11 mouse cellular contexts compared by ENCODE assay signal in genomic region chr9:45274218-45274617, GRCm38 (mm10). TPM values are rescaled to one million over a fixed set of nuclear protein-coding genes. Genes with fewer than 3 reads are reported as not detected.
DNase-seq lines count a peak whose midpoint lies in the region; ATAC-seq and TF ChIP-seq lines count a peak whose summit lies in the region.
"Had no signal": no experiment of that assay in that cellular context is flagged by ENCODE, and none has a peak within 500 bp of the region (broad histone marks: within the 10 kb centered on the region; RNA-seq: fewer than 3 reads in every experiment).

No protein-coding gene starts in this region.

- no peak for TF ChIP-seq CTCF in MEL (IDR thresholded peaks at IDR 0.05 in 2 of 3, conservative IDR thresholded peaks at IDR 0.05 in 1 of 3; ENCODE audit: control insufficient read depth in 1 of 3, insufficient read depth in 1 of 3, low read depth in 2 of 3, low read length in 3 of 3, poor library complexity in 1 of 3, severe bottlenecking in 1 of 3)
- TF ChIP-seq CTCF in cortical plate, adult 2 months (IDR thresholded peaks at IDR 0.05; ENCODE audit: extremely low read depth, insufficient read depth, low read length): no peak

- no peak overlapping the region for H3K4me2 ChIP-seq in liver, embryonic 16.5 days (ENCODE audit: low read depth, low read length)
- H3K4me2 ChIP-seq: limb, embryonic 13.5 days had no signal

- peak; percentile 99 for TF ChIP-seq EP300 in MEL (IDR thresholded peaks at IDR 0.05; ENCODE audit: low read depth in 1 of 2, low read length in 2 of 2)

- no peak overlapping the region for H3K9ac ChIP-seq in MEL (ENCODE audit: control insufficient read depth, low read depth, low read length, poor library complexity, severe bottlenecking)
- no peak overlapping the region for H3K9ac ChIP-seq in liver, embryonic 16.5 days (ENCODE audit: low read depth, low read length)
- H3K9ac ChIP-seq: limb, embryonic 13.5 days had no signal

- no peaks in the 10 kb centered on the region for H3K79me2 ChIP-seq in MEL (ENCODE audit: control insufficient read depth, insufficient read depth, low read length, poor library complexity)

- H3K4me1 ChIP-seq in MEL (ENCODE audit: control insufficient read depth in 1 of 2, insufficient read depth in 2 of 2, low read length in 2 of 2): peaks cover 11 to 20% of the 10 kb centered on the region in 2 experiments; a peak in 3 of 4 replicates
- H3K4me1 ChIP-seq in cortical plate, adult 2 months (ENCODE audit: control insufficient read depth, insufficient read depth, low read length): no peaks in the 10 kb centered on the region
- H3K4me1 ChIP-seq in liver, embryonic 16.5 days (ENCODE audit: control insufficient read depth, low read depth, low read length): no peaks in the 10 kb centered on the region; the same call in 1 of the 2 replicates
- H3K4me1 ChIP-seq in embryonic facial prominence, embryonic 10.5 days: peaks cover 2% of the 10 kb centered on the region
- H3K4me1 ChIP-seq: limb, embryonic 13.5 days had no signal

- ATAC-seq in liver, embryonic 16.5 days (ENCODE audit: low read depth): peak; percentile 86
- ATAC-seq in erythroblast, adult 5-6 weeks (replicated peaks; ENCODE audit: low FRiP score, poor library complexity, severe bottlenecking): no peak

- H3K4me3 ChIP-seq in MEL (ENCODE audit: control insufficient read depth in 1 of 2, insufficient read depth in 1 of 2, low read depth in 2 of 2, low read length in 2 of 2): no peak overlapping the region
- no peak overlapping the region for H3K4me3 ChIP-seq in cortical plate, adult 2 months (ENCODE audit: insufficient read depth, low read length)
- no peak overlapping the region for H3K4me3 ChIP-seq in liver, embryonic 16.5 days (ENCODE audit: low read depth, low read length)
- no peak overlapping the region for H3K4me3 ChIP-seq in embryonic facial prominence, embryonic 10.5 days
- H3K4me3 ChIP-seq: limb, embryonic 13.5 days had no signal

- no peak for TF ChIP-seq RAD21 in MEL (IDR thresholded peaks at IDR 0.05; ENCODE audit: low read depth, low read length)

- H3K36me3 ChIP-seq in MEL (ENCODE audit: control insufficient read depth in 1 of 2, insufficient read depth in 2 of 2, low read length in 2 of 2): peaks cover 0 to 15% of the 10 kb centered on the region in 2 experiments; a peak in 2 of 4 replicates
- no peaks in the 10 kb centered on the region for H3K36me3 ChIP-seq in liver, embryonic 16.5 days (ENCODE audit: control insufficient read depth, insufficient read depth)
- no peaks in the 10 kb centered on the region for H3K36me3 ChIP-seq in embryonic facial prominence, embryonic 10.5 days (replicated peaks)
- H3K36me3 ChIP-seq: limb, embryonic 13.5 days had no signal

- TF ChIP-seq POLR2A in MEL (IDR thresholded peaks at IDR 0.05; ENCODE audit: control insufficient read depth in 1 of 2, insufficient read depth in 1 of 2, low read depth in 1 of 2, low read length in 2 of 2, poor library complexity in 1 of 2): no peak
- no peak for TF ChIP-seq POLR2A in cortical plate, adult 2 months (IDR thresholded peaks at IDR 0.05; ENCODE audit: extremely low read depth, insufficient read depth, low read length)

- H3K9me3 ChIP-seq in MEL (replicated peaks; ENCODE audit: insufficient read depth, low read length): no peaks in the 10 kb centered on the region
- H3K9me3 ChIP-seq in liver, embryonic 16.5 days (replicated peaks; ENCODE audit: control insufficient read depth, low read length): no peaks in the 10 kb centered on the region
- no peaks in the 10 kb centered on the region for H3K9me3 ChIP-seq in embryonic facial prominence, embryonic 10.5 days
- H3K9me3 ChIP-seq: limb, embryonic 13.5 days had no signal

- WGBS in liver, embryonic 16.5 days (ENCODE audit: insufficient replicate concordance): 10% methylated on average over 4 of the region's 4 CpGs
- 88% methylated on average over 4 of the region's 4 CpGs for WGBS in embryonic facial prominence, embryonic 10.5 days

- peak; percentile 44 to 45 for DNase-seq in B cell, adult 2 months
- peak; percentile 97 for DNase-seq in MEL (ENCODE audit: low read depth, low spot score)
- no peak for DNase-seq in yolk sac, embryonic 10.5 days (ENCODE audit: low spot score)
- no peak for DNase-seq in embryonic facial prominence, embryonic 10.5 days (ENCODE audit: low spot score)
- DNase-seq in urinary bladder, postnatal 4 days (ENCODE audit: low spot score in 2 of 2): no peak
- DNase-seq: kidney, postnatal 10 days; lung, postnatal 4 days had no signal

- no peak overlapping the region for H3K27ac ChIP-seq in MEL (ENCODE audit: control insufficient read depth, low read depth, low read length)
- H3K27ac ChIP-seq in cortical plate, adult 2 months (ENCODE audit: insufficient read depth, low read length): peak overlapping the region; percentile 17; the same call in 1 of the 2 replicates
- H3K27ac ChIP-seq in liver, embryonic 16.5 days (ENCODE audit: low read length): peak overlapping the region; percentile 51
- H3K27ac ChIP-seq in embryonic facial prominence, embryonic 10.5 days (replicated peaks): no peak overlapping the region
- H3K27ac ChIP-seq: limb, embryonic 13.5 days had no signal

- peaks cover 2 to 6% of the 10 kb centered on the region in 2 experiments for H3K27me3 ChIP-seq in MEL (ENCODE audit: control insufficient read depth in 1 of 2, insufficient read depth in 2 of 2, low read length in 2 of 2)
- peaks cover 8% of the 10 kb centered on the region; the same call in 1 of the 2 replicates for H3K27me3 ChIP-seq in liver, embryonic 16.5 days (ENCODE audit: control insufficient read depth, insufficient read depth, low read depth, low read length)
- peaks cover 36% of the 10 kb centered on the region for H3K27me3 ChIP-seq in embryonic facial prominence, embryonic 10.5 days (replicated peaks; ENCODE audit: low read depth, poor library complexity, severe bottlenecking)

TF ChIP-seq in MEL, 35 proteins besides CTCF, POLR2A, EP300 and RAD21 (continues in another document):
- TF ChIP-seq SMC3 (IDR thresholded peaks at IDR 0.05; ENCODE audit: low read depth, low read length) (no peak), ZNF384 (IDR thresholded peaks at IDR 0.05; ENCODE audit: low read depth, low read length) (peak; percentile 81), RCOR1 (IDR thresholded peaks at IDR 0.05; ENCODE audit: low read depth, low read length) (peak; percentile 100), BHLHE40 (IDR thresholded peaks at IDR 0.05; ENCODE audit: borderline replicate concordance, low read depth, low read length) (peak; percentile 84), MAFK (IDR thresholded peaks at IDR 0.05; ENCODE audit: borderline replicate concordance, low read depth, low read length) (peak; percentile 98), USF2 (IDR thresholded peaks at IDR 0.05; ENCODE audit: borderline replicate concordance in 1 of 2, insufficient read depth in 1 of 2, low read depth in 1 of 2, low read length in 2 of 2) (no peak), ZMIZ1 (IDR thresholded peaks at IDR 0.05; ENCODE audit: low read depth, low read length) (no peak; the same call in 1 of the 2 replicates), E2F4 (IDR thresholded peaks at IDR 0.05; ENCODE audit: borderline replicate concordance, low read depth, low read length) (no peak), CHD1 (IDR thresholded peaks at IDR 0.05; ENCODE audit: low read depth, low read length) (no peak), MYC (IDR thresholded peaks at IDR 0.05; ENCODE audit: low read depth, low read length) (peak; percentile 88), POLR2AphosphoS5 (IDR thresholded peaks at IDR 0.05; ENCODE audit: borderline replicate concordance, low read depth, low read length) (no peak), ETS1 (IDR thresholded peaks at IDR 0.05; ENCODE audit: low read depth, low read length) (peak; percentile 96), NELFE (IDR thresholded peaks at IDR 0.05; ENCODE audit: low read depth, low read length) (peak; percentile 34; the same call in 1 of the 2 replicates), TBP (IDR thresholded peaks at IDR 0.05; ENCODE audit: low read depth, low read length) (no peak; the same call in 1 of the 2 replicates), POLR2AphosphoS2 (IDR thresholded peaks at IDR 0.05; ENCODE audit: low read length) (no peak), TAL1 (IDR thresholded peaks at IDR 0.05; ENCODE audit: low read length) (peak; percentile 99), MXI1 (IDR thresholded peaks at IDR 0.05; ENCODE audit: low read depth, low read length) (no peak; the same call in 1 of the 2 replicates), ELF1 (IDR thresholded peaks at IDR 0.05; ENCODE audit: low read depth, low read length) (peak; percentile 54; the same call in 1 of the 2 replicates), MEF2A (IDR thresholded peaks at IDR 0.05; ENCODE audit: extremely low read depth, insufficient replicate concordance, low read depth, low read length, poor library complexity, severe bottlenecking) (no peak), MAZ (IDR thresholded peaks at IDR 0.05; ENCODE audit: low read depth, low read length) (peak; percentile 82), HCFC1 (IDR thresholded peaks at IDR 0.05; ENCODE audit: low read depth, low read length) (peak; percentile 53; the same call in 1 of the 2 replicates), UBTF (IDR thresholded peaks at IDR 0.05; ENCODE audit: borderline replicate concordance, insufficient read depth, low read depth, low read length) (0 out of 2 replicates have a peak, but pooled peaks have one; percentile 68)

RNA-seq across cellular contexts. Expression of gene Il10ra, which starts 5.3 kb away (rescaled TPM):
- total RNA-seq in MEL (2012; rRNA removed): not detected in 2 replicates
- polyA plus RNA-seq in MEL (2012; ENCODE audit: insufficient read depth in 1 of 2, insufficient read length in 2 of 2, low read depth in 1 of 2, low replicate concordance in 2 of 2, missing spikeins in 1 of 2): not detected
- polyA plus RNA-seq in cortical plate, adult 2 months (2012; rRNA removed): 4.7 and 5.1 TPM in 2 replicates
- polyA plus RNA-seq in liver, embryonic 16.5 days (2015; fragmentation: Nextera tagmentation; extraction: Ambion mirVana): 1.9 and 2.7 TPM in 2 replicates
- polyA plus RNA-seq in embryonic facial prominence, embryonic 10.5 days (2016; fragmentation: Nextera tagmentation; extraction: Ambion mirVana): 0.55 and 0.59 TPM in 2 replicates
- 4.6 and 4.8 TPM in 2 replicates for total RNA-seq in erythroblast, adult 5-6 weeks (2015; ENCODE audit: low replicate concordance)
- 5.0 and 8.8 TPM in 2 replicates for total RNA-seq in erythroblast, adult 5-6 weeks (2017; ENCODE audit: low replicate concordance)

RNA-seq across cellular contexts. Expression of gene Tmprss13, which starts 44.7 kb away (rescaled TPM):
- total RNA-seq in MEL (2012; rRNA removed): not detected in 2 replicates
- polyA plus RNA-seq in MEL (2012; ENCODE audit: insufficient read depth in 1 of 2, insufficient read length in 2 of 2, low read depth in 1 of 2, low replicate concordance in 2 of 2, missing spikeins in 1 of 2): not detected
- 0.06 TPM in 1 of 2 replicates, not detected in the other for polyA plus RNA-seq in cortical plate, adult 2 months (2012; rRNA removed)
- polyA plus RNA-seq in liver, embryonic 16.5 days (2015; fragmentation: Nextera tagmentation; extraction: Ambion mirVana): not detected in 2 replicates
- 0.99 and 1.0 TPM in 2 replicates for polyA plus RNA-seq in embryonic facial prominence, embryonic 10.5 days (2016; fragmentation: Nextera tagmentation; extraction: Ambion mirVana)
- not detected in 2 replicates for total RNA-seq in erythroblast, adult 5-6 weeks (2015; ENCODE audit: low replicate concordance)
- total RNA-seq in erythroblast, adult 5-6 weeks (2017; ENCODE audit: low replicate concordance): not detected in 2 replicates

Comparison
In these comparisons a context has a peak if more than half of its experiments do, and no peak if none do; other contexts are left out.
1. DNase-seq: peak in B cell, adult 2 months (2 of 2) and MEL (single experiment); none in yolk sac, embryonic 10.5 days (single experiment), embryonic facial prominence, embryonic 10.5 days (single experiment) and urinary bladder, postnatal 4 days (0 of 2).
2. H3K27ac ChIP-seq: peak in cortical plate, adult 2 months (single experiment) and liver, embryonic 16.5 days (single experiment); none in MEL (single experiment) and embryonic facial prominence, embryonic 10.5 days (single experiment).